Mouse (Mus musculus) stomach, adult 2 months (tissue): ENCODE data around the gene Klhl36. TPM values are rescaled to one million over a fixed set of nuclear protein-coding genes. Genes with fewer than 3 reads are reported as not detected.

Experiments used
- polyA plus RNA-seq: library from polyadenylated mRNA; depleted of rRNA; stranded (reverse); fragments of >200 nt; gene quantifications from 2 replicates; pipeline ENCODE4 v1.2.3, GENCODE M21; 2012; rRNA removed

Gene Klhl36
- 8.5 and 23.6 TPM in 2 replicates for polyA plus RNA-seq

GRCm38 (mm10) chr8:119861706-119862389, at the start of gene Klhl36:
Gene Klhl36 (plus strand): TSS chr8:119862266.

DNA sequence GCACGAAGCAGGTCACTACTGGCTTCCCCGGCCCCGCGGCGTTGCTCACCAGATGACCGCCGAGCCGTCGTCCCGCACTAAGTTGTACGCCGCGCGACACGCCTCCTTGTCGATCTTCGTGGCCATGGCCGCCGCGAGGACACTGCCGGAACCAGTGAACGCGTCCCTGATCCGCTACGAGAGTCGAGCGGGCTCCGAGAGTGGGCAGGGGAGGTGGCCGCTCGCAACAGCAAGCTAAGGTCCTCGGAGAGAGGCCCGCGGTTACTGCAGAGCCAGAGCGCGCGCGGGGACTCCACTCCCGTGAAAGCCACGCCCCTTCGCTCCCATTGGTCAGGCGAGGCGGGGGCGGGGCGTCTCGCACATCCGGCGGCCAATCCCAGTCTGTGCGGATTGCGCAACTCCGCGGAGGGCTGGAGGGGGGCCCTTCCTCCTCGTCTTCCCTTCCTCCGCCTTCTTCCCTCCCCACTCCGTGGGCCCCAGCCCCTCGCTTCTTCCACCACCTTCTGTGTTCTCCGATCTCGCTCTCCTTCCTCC, 21.7 kb upstream of the Klhl36 start, which contains the start of gene Cotl1:
Gene Cotl1 (minus strand): TSS at position 270 of the 534 bp plus-strand sequence.

DNA sequence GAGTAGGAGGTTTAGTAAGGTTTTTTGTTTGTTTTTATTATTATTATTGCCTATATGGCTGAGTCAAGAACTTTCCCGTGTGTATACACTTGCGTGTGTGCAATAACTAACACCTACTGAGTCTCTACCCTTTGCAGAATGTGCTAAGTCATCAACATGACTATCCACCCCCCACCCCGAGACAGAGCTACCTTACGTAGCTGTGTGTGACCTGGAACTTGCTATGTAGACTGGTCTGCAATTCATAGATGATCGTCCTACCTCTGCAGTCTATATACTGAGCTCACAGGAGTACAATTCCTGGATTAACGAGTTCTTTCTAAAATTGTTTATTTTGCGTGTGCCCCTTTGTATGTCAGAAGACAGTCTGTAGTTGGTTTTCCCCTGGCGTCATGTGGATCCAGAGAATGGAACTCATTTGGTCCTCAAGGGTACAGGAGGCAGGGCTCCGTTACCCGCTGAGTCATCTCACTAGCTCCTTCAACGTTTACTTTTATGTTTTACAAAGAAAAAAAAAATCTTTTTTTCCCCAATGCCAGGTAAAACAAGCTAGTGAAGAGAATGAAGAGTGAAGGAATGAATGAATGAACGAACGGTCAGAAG, 48.0 kb downstream of the Klhl36 start, which contains the start of gene Usp10:
Gene Usp10 (plus strand): TSS at position 417 of the 603 bp plus-strand sequence.

DNA sequence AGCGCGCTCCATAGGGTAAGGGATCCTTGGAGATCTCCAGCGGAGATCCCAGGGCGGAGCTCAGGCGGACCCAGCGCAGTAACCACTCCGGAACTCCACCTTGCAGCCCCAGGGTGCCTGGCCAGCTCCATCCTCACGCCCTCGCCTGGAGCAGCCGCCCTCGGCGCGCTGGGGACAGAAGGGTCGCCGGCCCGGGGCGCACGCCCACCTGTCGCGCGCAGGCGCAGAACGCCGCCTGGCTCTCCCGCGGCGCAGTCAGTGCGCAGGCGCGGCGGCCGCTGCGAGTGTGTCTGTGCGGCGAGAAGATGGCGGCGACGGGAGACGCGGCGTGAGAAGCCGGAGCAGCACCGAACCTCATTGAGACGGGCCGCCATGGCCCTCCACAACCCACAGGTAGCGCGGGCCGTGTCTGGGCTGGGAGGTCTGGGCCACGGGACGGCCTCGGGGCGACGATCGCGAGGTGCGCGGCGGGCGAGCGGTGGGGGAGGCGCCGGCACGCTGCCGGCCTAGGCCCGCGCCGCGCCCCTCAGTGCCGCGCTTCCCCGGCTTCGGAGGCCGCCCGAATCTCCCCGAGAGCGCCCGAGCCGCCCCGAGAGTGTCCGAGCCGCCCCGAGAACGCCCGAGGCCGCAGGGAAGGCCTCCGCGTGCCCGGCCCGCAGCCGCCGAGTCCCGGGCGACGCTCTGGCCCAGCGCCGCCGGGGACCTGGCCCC, 48.6 kb downstream of the Klhl36 start, which contains the start of gene Gm20388:
Gene Gm20388 (plus strand): TSS at position 295 of the 711 bp plus-strand sequence.

Other genes starting within 250 kb of the Klhl36 start
- gene Adad2, start 249.5 kb upstream of the Klhl36 start, polyA plus RNA-seq, result 0.03 and 0.12 TPM in 2 replicates
- gene Kcng4, start 226.6 kb upstream of the Klhl36 start, polyA plus RNA-seq, result 1.7 and 2.3 TPM in 2 replicates
- gene Wfdc1, start 195.9 kb upstream of the Klhl36 start, polyA plus RNA-seq, result 36.3 and 54.8 TPM in 2 replicates
- 2.4 and 2.6 TPM in 2 replicates for gene Atp2c2, start 162.3 kb upstream of the Klhl36 start, polyA plus RNA-seq
- gene Tldc1, start 83.8 kb upstream of the Klhl36 start, polyA plus RNA-seq, result 4.3 and 4.9 TPM in 2 replicates
- gene Cotl1, start 21.7 kb upstream of the Klhl36 start, polyA plus RNA-seq, result 767 and 954 TPM in 2 replicates
- 40.7 and 42.9 TPM in 2 replicates for gene Usp10, start 48.1 kb downstream of the Klhl36 start, polyA plus RNA-seq
- gene Gm20388, start 48.6 kb downstream of the Klhl36 start, polyA plus RNA-seq, result 29.8 and 40.6 TPM in 2 replicates
- gene Crispld2, start 130.2 kb downstream of the Klhl36 start, polyA plus RNA-seq, result 11.9 and 12.0 TPM in 2 replicates
- gene Zdhhc7, start 239.2 kb downstream of the Klhl36 start, polyA plus RNA-seq, result 35.3 and 49.8 TPM in 2 replicates